Mouse (Mus musculus): Measurements from ENCODE around the gene Aldh18a1.

Aldh18a1 gene

DNA sequence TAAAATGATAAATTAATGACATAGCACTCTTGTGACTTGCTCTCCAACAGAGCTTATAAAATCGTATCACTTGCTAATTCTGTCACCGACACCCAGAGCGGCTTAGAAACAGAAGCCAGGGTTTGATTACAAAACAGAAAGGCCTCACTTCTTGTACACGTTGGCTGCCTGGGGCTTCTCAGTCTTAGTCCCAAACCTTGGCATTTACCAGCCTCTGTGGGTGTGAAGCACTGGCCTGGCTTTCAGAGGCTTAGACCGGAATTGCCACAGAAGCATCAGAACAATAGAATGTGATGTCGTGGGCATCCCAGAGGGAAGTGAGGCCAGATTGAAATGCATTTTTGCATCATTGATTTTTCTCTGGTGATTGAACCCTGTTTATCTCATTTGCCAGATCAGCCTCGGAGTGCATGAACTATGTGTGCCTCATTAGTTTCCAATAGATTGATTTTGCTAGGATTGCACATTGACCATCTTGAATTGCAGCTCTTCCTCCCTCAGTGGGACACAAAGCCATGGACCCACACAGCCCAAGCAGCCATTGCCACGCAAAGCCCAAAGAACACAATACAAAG, 64.7 kb downstream of the Aldh18a1 start:
- no peak for DNase-seq

DNA sequence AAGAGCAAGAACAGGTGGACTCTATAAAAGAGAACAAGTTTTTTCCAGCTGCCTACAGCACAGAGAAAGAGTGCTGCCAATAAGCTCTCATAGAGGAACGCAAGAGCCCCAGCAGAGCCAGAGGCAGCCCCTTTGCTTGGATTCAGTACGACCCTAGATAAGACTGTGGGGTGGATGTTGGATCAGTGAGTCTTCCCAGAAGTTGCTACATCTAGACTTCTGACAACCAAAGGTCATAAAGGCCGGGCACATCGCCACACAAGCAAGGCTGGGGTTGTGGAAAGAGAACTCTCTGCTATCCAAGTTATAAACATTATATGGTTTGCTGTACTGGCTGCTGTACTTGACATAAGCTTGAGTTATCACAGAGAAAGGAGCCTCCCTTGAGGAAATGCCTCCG, 67.9 kb downstream of the Aldh18a1 start:
- no peak for DNase-seq

DNA sequence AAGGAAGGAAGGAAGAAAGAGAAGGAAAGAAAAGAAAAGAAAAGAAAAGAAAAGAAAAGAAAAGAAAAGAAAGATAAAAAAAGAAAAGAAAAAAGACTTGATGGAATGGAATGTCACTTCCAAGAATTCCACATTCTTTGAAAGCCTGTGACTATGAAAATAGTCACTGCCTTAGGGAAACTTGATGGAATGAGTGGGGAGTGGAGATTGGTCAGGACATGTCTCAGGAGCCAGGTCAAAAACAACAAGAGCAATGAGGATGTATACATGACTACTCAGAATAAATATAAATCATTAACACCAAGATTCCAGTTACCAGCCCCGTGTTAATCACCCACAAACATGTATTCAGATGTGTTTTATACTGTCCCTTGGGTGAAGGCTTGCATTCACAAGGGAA, 69.6 kb downstream of the Aldh18a1 start:
- no peak for DNase-seq

- DNase-seq = no peak
Measured at GRCm38 (mm10) chr19:40515596-40515995, 72.7 kb downstream of the Aldh18a1 start.

DNA sequence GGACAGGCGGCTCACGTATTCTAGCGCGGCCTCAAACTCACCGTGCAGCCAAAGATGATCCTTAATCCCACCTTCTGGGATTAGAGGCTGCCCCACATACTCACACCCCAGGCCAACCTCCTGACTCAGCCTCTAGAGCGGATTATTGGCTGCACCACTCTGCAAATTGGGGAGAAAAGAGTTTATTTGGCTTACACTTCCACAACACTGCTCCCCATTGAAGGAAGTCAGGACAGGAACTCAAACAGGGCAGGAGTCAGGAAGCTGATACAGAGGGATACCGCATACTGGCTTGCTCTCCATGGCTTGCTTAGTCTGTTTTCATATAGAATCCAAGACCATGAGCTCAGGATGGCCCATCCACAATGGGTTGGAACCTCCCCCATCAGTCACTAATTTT, 73.9 kb downstream of the Aldh18a1 start:
- no peak for DNase-seq

DNA sequence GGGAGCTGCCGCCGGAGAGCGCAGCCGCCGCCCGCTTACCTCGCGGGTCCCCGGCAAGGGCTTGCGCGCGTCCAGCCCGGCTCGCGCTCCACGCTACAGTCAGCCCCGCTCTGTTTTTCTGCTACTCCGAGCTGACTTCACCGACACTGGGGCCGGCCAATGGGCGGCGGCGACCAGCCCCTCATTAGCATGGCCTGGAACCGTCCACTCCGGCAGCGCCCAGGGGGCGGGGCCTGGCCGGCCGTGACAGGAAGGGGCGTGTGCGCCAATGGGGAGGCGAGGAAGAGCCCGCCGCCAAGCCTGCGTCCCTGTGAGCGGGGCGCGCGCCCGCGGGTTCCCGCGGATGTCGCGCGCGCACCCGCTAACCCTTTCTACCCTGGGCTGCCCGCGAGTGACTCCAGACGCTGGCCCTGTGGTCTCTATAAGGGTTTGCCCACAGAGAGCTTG, 74.6 kb downstream of the Aldh18a1 start, which contains the start of gene Sorbs1:
Gene Sorbs1 (minus strand): TSS at position 148 of the 447 bp plus-strand sequence.
- peak; percentile 97 to 98 for DNase-seq

GRCm38 (mm10) chr19:40512500-40513421, 75.5 kb downstream of the Aldh18a1 start:
- peak; percentile 58 to 69 for DNase-seq

- DNase-seq = peak; percentile 37 to 39
Measured at GRCm38 (mm10) chr19:40511679-40512309, 76.5 kb downstream of the Aldh18a1 start.

DNA sequence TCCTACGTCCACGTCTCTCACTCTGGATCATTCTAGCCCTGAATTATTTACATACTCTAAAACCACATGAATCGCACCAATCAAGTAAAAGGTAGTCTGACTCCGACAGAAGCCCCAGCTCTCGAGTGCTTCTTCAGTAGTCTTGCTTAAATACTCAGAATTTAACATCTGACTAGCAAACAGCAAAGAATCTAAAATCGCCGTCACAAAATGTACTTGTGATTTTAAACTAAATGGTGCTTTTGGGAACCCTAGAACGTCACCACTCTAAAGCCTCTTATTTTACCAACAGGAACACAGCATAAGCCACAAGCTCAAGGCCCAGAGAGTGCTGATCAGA, 77.2 kb downstream of the Aldh18a1 start:
- DNase-seq = no peak

DNA sequence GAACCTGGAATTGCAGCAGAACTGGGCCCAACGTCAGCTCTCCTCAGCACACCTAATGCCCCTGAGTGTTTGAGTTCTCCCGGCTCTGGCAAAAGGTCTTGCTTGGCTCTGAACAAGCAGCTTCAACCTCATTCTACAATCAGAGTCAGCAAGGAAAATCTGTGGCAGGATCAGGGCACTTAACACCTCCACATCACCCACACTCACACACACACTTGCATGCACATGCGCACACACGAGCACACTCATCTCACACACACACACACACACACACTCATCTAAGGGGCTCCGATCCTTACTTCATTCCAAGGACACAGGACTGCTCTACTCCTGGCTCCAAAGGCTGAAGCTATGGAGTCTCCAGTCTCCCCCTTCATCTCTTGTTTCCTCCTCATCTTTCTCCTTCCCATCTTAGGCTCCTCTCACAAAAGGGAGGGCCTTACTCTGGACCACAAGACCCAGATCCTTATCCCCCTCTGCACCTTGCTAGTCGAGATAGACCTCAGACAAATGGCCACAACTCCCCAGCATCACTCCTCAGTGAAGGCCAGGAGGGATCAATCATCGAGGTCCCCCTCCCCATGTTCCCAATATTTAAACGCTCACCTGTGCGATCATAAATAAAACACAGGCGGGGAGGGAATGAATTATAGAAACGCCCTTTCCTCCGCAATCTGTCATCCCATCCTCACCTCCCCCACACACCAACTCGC, 77.7 kb downstream of the Aldh18a1 start:
- DNase-seq = no peak

DNA sequence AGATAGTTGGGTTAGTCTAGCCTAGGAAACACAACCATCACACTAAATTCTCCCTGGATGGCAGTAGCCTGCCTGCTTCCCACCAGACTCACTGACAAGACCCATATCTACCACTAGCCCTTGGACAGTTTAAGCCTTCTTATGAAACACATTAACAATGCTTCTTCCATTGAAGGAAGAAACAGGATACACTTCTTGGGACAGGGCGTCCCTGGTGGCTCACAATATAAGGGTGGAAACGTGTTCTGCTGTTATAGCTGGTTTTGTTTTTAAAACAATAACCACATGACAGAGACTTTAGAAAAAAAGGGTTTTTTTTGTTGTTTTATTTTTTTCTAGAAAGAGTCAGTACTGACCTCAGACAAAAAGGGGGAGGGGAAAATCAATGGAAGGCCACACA, 79.0 kb downstream of the Aldh18a1 start:
- no peak for DNase-seq

DNA sequence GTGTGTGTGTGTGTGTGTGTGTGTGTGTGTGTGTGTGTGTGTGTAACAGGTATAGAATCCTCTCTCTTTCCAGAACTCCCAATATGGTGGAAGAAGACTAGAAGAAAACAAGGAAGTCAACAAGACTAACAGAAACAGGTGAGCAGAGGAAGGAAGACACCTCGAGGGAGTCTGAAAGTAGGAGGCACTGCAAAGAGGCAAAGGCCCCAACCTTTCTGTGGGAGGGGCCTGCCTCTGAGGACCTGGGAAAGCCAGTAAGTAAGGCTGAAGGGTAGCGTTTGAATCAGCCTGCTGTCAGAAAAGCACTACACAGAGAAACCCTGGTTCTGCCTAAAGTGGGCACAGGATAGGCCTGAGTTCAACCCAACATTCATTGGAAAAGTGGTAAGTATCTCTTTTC, 79.4 kb downstream of the Aldh18a1 start:
- DNase-seq = no peak

DNA sequence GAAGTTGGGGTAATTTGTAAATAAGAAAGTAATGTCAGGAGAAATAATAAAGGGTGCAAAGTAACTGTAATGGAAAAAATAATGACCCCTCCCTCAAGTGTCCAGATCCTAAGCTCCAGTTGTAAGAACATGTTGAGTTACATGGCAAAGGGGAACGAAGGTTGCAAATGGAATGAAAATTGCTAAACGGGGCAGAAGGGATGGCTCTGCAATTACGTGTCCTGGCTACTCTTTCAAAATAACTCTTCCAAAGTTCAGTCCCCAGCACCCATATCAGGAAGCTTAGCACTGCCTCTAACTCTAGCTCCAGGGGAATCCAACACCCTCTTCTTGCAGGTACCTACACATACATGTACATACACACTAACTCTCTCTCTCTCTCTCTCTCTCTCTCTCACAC, 81.3 kb downstream of the Aldh18a1 start:
- no peak for DNase-seq

DNA sequence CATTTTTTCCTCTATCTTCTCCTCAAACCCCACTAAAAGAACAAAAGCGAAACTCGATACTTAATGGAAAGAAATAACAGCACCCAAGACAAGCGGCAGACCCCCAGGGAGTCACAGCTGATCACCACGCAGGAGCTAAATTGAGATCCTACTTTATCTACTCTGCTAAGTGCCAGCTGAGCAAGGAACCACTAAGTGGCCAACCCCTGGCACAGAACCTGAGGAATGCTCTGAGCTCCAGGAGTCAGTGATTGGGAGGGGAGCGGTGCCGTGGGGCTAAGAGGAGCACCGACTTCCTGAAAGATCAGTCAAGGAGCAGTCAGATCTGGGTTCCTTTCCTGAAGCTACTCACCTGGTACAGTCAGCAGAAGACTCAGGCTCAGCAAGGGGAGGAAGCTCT, 83.9 kb downstream of the Aldh18a1 start:
- DNase-seq = no peak

Data from cerebellum, adult 18-20 months (tissue).